Mouse (Mus musculus): ENCODE data around the gene Egfr. TPM values are rescaled to one million over a fixed set of nuclear protein-coding genes. Genes with fewer than 3 reads are reported as not detected.

Gene Egfr
- polyA plus RNA-seq, 1 experiment from 2014 or later = 11.6 TPM

- Histone ChIP-seq H3K27ac (no peak overlapping the region), H3K4me2 (replicated peaks) (no peak overlapping the region), H3K9me3 (no peaks in the 10 kb centered on the region), H3K36me3 (no peaks in the 10 kb centered on the region), H3K4me3 (replicated peaks) (no peak overlapping the region), H3K9ac (no peak overlapping the region), H3K4me1 (replicated peaks) (peaks cover 7% of the 10 kb centered on the region), H3K27me3 (replicated peaks) (no peaks in the 10 kb centered on the region)
- ATAC-seq = 0 out of 2 replicates have a peak, but pooled peaks have one; percentile 2
- WGBS = 76% methylated on average over 9 of the region's 9 CpGs
Measured at GRCm38 (mm10) chr11:16816414-16816813, 64.4 kb downstream of the Egfr start.

GRCm38 (mm10) chr11:16817336-16818034, 65.5 kb downstream of the Egfr start:
- 0 out of 2 replicates have a peak, but pooled peaks have one; percentile 48 for ATAC-seq
- H3K36me3 ChIP-seq = no peaks in the 10 kb centered on the region
- H3K4me2 ChIP-seq (replicated peaks) = no peak overlapping the region
- H3K27me3 ChIP-seq (replicated peaks) = no peaks in the 10 kb centered on the region
- peaks cover 7% of the 10 kb centered on the region for H3K4me1 ChIP-seq (replicated peaks)
- 56% methylated on average over 6 of the region's 6 CpGs for WGBS
- no peak overlapping the region for H3K27ac ChIP-seq
- H3K4me3 ChIP-seq (replicated peaks) = no peak overlapping the region
- H3K9ac ChIP-seq = no peak overlapping the region
- H3K9me3 ChIP-seq = no peaks in the 10 kb centered on the region

GRCm38 (mm10) chr11:16819424-16819823, 67.4 kb downstream of the Egfr start:
- H3K9me3 ChIP-seq = no peaks in the 10 kb centered on the region
- peaks cover 7% of the 10 kb centered on the region for H3K4me1 ChIP-seq (replicated peaks)
- no peak overlapping the region for H3K4me3 ChIP-seq (replicated peaks)
- H3K36me3 ChIP-seq = no peaks in the 10 kb centered on the region
- ATAC-seq = no peak
- WGBS = 81% methylated on average over 1 of the region's 1 CpGs
- no peak overlapping the region for H3K27ac ChIP-seq
- no peak overlapping the region for H3K9ac ChIP-seq
- H3K27me3 ChIP-seq (replicated peaks) = no peaks in the 10 kb centered on the region
- H3K4me2 ChIP-seq (replicated peaks) = no peak overlapping the region

- no peak overlapping the region for H3K9ac ChIP-seq
- no peaks in the 10 kb centered on the region for H3K27me3 ChIP-seq (replicated peaks)
- no peaks in the 10 kb centered on the region for H3K36me3 ChIP-seq
- H3K4me3 ChIP-seq (replicated peaks) = no peak overlapping the region
- ATAC-seq = no peak
- peaks cover 7% of the 10 kb centered on the region for H3K4me1 ChIP-seq (replicated peaks)
- H3K4me2 ChIP-seq (replicated peaks) = no peak overlapping the region
- H3K9me3 ChIP-seq = no peaks in the 10 kb centered on the region
- 87% methylated on average over 6 of the region's 6 CpGs for WGBS
- H3K27ac ChIP-seq = no peak overlapping the region
Measured at GRCm38 (mm10) chr11:16820138-16820537, 68.1 kb downstream of the Egfr start.

GRCm38 (mm10) chr11:16821668-16822254, 69.8 kb downstream of the Egfr start:
- no peak overlapping the region for H3K9ac ChIP-seq
- no peak overlapping the region for H3K27ac ChIP-seq
- no peak for ATAC-seq
- no peak overlapping the region for H3K4me3 ChIP-seq (replicated peaks)
- WGBS = 72% methylated on average over 6 of the region's 6 CpGs
- no peaks in the 10 kb centered on the region for H3K9me3 ChIP-seq
- peaks cover 5% of the 10 kb centered on the region for H3K4me1 ChIP-seq (replicated peaks)
- no peak overlapping the region for H3K4me2 ChIP-seq (replicated peaks)
- no peaks in the 10 kb centered on the region for H3K27me3 ChIP-seq (replicated peaks)
- H3K36me3 ChIP-seq = no peaks in the 10 kb centered on the region

- ATAC-seq = no peak
- WGBS = 88% methylated on average over 4 of the region's 4 CpGs
- H3K27me3 ChIP-seq (replicated peaks) = no peaks in the 10 kb centered on the region
- H3K27ac ChIP-seq = no peak overlapping the region
- no peaks in the 10 kb centered on the region for H3K9me3 ChIP-seq
- H3K4me3 ChIP-seq (replicated peaks) = no peak overlapping the region
- H3K4me2 ChIP-seq (replicated peaks) = no peak overlapping the region
- no peaks in the 10 kb centered on the region for H3K36me3 ChIP-seq
- H3K4me1 ChIP-seq (replicated peaks) = 0 out of 2 replicates have a peak, but pooled peaks cover 5% of the 10 kb centered on the region
- H3K9ac ChIP-seq = no peak overlapping the region
Measured at GRCm38 (mm10) chr11:16823830-16824545, 72.0 kb downstream of the Egfr start.

GRCm38 (mm10) chr11:16829468-16829867, 77.5 kb downstream of the Egfr start:
- no peaks in the 10 kb centered on the region for H3K9me3 ChIP-seq
- no peak overlapping the region for H3K27ac ChIP-seq
- H3K4me3 ChIP-seq (replicated peaks) = no peak overlapping the region
- WGBS = 79% methylated on average over 3 of the region's 3 CpGs
- no peaks in the 10 kb centered on the region for H3K27me3 ChIP-seq (replicated peaks)
- ATAC-seq = no peak
- H3K4me2 ChIP-seq (replicated peaks) = no peak overlapping the region
- H3K36me3 ChIP-seq = no peaks in the 10 kb centered on the region
- H3K9ac ChIP-seq = no peak overlapping the region
- H3K4me1 ChIP-seq (replicated peaks) = 0 out of 2 replicates have a peak, but pooled peaks cover 5% of the 10 kb centered on the region

GRCm38 (mm10) chr11:16830531-16831227, 78.7 kb downstream of the Egfr start:
- Histone ChIP-seq H3K27me3 (replicated peaks) (no peaks in the 10 kb centered on the region), H3K4me3 (replicated peaks) (no peak overlapping the region), H3K9ac (no peak overlapping the region), H3K9me3 (no peaks in the 10 kb centered on the region), H3K4me2 (replicated peaks) (no peak overlapping the region), H3K36me3 (no peaks in the 10 kb centered on the region), H3K4me1 (replicated peaks) (0 out of 2 replicates have a peak, but pooled peaks cover 5% of the 10 kb centered on the region), H3K27ac (no peak overlapping the region)
- 58% methylated on average over 8 of the region's 8 CpGs for WGBS
- ATAC-seq = peak; percentile 78

GRCm38 (mm10) chr11:16831974-16832464, 80.0 kb downstream of the Egfr start:
- Histone ChIP-seq H3K4me2 (replicated peaks) (no peak overlapping the region), H3K9me3 (no peaks in the 10 kb centered on the region), H3K36me3 (no peaks in the 10 kb centered on the region), H3K9ac (no peak overlapping the region), H3K4me1 (replicated peaks) (0 out of 2 replicates have a peak, but pooled peaks cover 3% of the 10 kb centered on the region), H3K27ac (no peak overlapping the region), H3K4me3 (replicated peaks) (no peak overlapping the region), H3K27me3 (replicated peaks) (no peaks in the 10 kb centered on the region)
- no peak for ATAC-seq
- 71% methylated on average over 5 of the region's 5 CpGs for WGBS

GRCm38 (mm10) chr11:16838772-16839171, 86.8 kb downstream of the Egfr start:
- Histone ChIP-seq H3K4me1 (replicated peaks) (no peaks in the 10 kb centered on the region), H3K4me3 (replicated peaks) (no peak overlapping the region), H3K4me2 (replicated peaks) (no peak overlapping the region), H3K9ac (no peak overlapping the region), H3K27me3 (replicated peaks) (no peaks in the 10 kb centered on the region), H3K36me3 (no peaks in the 10 kb centered on the region), H3K9me3 (no peaks in the 10 kb centered on the region), H3K27ac (no peak overlapping the region)
- 79% methylated on average over 3 of the region's 3 CpGs for WGBS
- no peak for ATAC-seq

- no peak overlapping the region for H3K27ac ChIP-seq
- H3K4me2 ChIP-seq (replicated peaks) = no peak overlapping the region
- no peaks in the 10 kb centered on the region for H3K9me3 ChIP-seq
- H3K4me1 ChIP-seq (replicated peaks) = peaks cover 9% of the 10 kb centered on the region
- no peak for ATAC-seq
- no peak overlapping the region for H3K9ac ChIP-seq
- no peak overlapping the region for H3K4me3 ChIP-seq (replicated peaks)
- H3K36me3 ChIP-seq = no peaks in the 10 kb centered on the region
- 89% methylated on average over 3 of the region's 3 CpGs for WGBS
- no peaks in the 10 kb centered on the region for H3K27me3 ChIP-seq (replicated peaks)
Measured at GRCm38 (mm10) chr11:16842924-16843323, 90.9 kb downstream of the Egfr start.
